ENCODE assay signal across 11 mouse cellular contexts in genomic region chr4:119275226-119275625, GRCm38 (mm10). TPM values are rescaled to one million over a fixed set of nuclear protein-coding genes. Genes with fewer than 3 reads are reported as not detected.
DNase-seq lines count a peak whose midpoint lies in the region; ATAC-seq and TF ChIP-seq lines count a peak whose summit lies in the region.
"Had no signal": no experiment of that assay in that cellular context is flagged by ENCODE, and none has a peak within 500 bp of the region (broad histone marks: within the 10 kb centered on the region; RNA-seq: fewer than 3 reads in every experiment).

No protein-coding gene starts in this region.

- no peaks in the 10 kb centered on the region for H3K4me1 ChIP-seq in kidney, embryonic 15.5 days
- no peaks in the 10 kb centered on the region for H3K4me1 ChIP-seq in intestine, postnatal 0 days (replicated peaks; ENCODE audit: control insufficient read depth, insufficient read depth, low read length)
- H3K4me1 ChIP-seq: midbrain, embryonic 13.5 days had no signal

- no peak for DNase-seq in kidney, postnatal 4 days
- peak; percentile 81 for DNase-seq in lung, postnatal 36 days
- no peak for DNase-seq in spleen, postnatal 4 days (ENCODE audit: low spot score in 2 of 2)
- DNase-seq in gastrocnemius, adult 8-10 months (ENCODE audit: low spot score in 2 of 2), result no peak
- DNase-seq: cerebellum, adult 11-12 months; thymus, adult 2 months had no signal

- no peaks in the 10 kb centered on the region for H3K27me3 ChIP-seq in kidney, embryonic 15.5 days
- no peaks in the 10 kb centered on the region for H3K27me3 ChIP-seq in intestine, postnatal 0 days (replicated peaks; ENCODE audit: control insufficient read depth, insufficient read depth, low read length)
- H3K27me3 ChIP-seq: midbrain, embryonic 13.5 days had no signal

- no peak for ATAC-seq in kidney, embryonic 15.5 days (replicated peaks; ENCODE audit: low FRiP score)
- peak; percentile 75 for ATAC-seq in common myeloid progenitor, adult 5-6 weeks (replicated peaks; ENCODE audit: low read depth, poor library complexity, severe bottlenecking)
- ATAC-seq in intestine, postnatal 0 days, result 0 out of 2 replicates have a peak, but pooled peaks have one; percentile 22
- ATAC-seq: midbrain, embryonic 13.5 days had no signal

- H3K9me3 ChIP-seq in kidney, embryonic 15.5 days (replicated peaks), result no peaks in the 10 kb centered on the region
- no peaks in the 10 kb centered on the region for H3K9me3 ChIP-seq in intestine, postnatal 0 days (ENCODE audit: control insufficient read depth)
- H3K9me3 ChIP-seq: midbrain, embryonic 13.5 days had no signal

- H3K4me2 ChIP-seq in kidney, embryonic 15.5 days, result no peak overlapping the region
- no peak overlapping the region for H3K4me2 ChIP-seq in intestine, postnatal 0 days (replicated peaks; ENCODE audit: low read depth)
- H3K4me2 ChIP-seq: midbrain, embryonic 13.5 days had no signal

- peaks cover 95% of the 10 kb centered on the region for H3K36me3 ChIP-seq in kidney, embryonic 15.5 days
- peaks cover 75% of the 10 kb centered on the region for H3K36me3 ChIP-seq in intestine, postnatal 0 days (ENCODE audit: control insufficient read depth, insufficient read depth)

- H3K4me3 ChIP-seq in kidney, embryonic 15.5 days (replicated peaks), result no peak overlapping the region
- no peak overlapping the region for H3K4me3 ChIP-seq in intestine, postnatal 0 days (ENCODE audit: low read depth, low read length)
- H3K4me3 ChIP-seq: midbrain, embryonic 13.5 days had no signal

- peak overlapping the region; percentile 59; the same call in 1 of the 2 replicates for H3K27ac ChIP-seq in kidney, embryonic 15.5 days
- peak overlapping the region; percentile 79 for H3K27ac ChIP-seq in intestine, postnatal 0 days (ENCODE audit: low read depth, low read length)
- H3K27ac ChIP-seq: midbrain, embryonic 13.5 days had no signal

- TF ChIP-seq CTCF in intestine, postnatal 0 days (IDR thresholded peaks at IDR 0.05; ENCODE audit: low read depth), result no peak

- no peak overlapping the region for H3K9ac ChIP-seq in kidney, embryonic 15.5 days
- H3K9ac ChIP-seq in intestine, postnatal 0 days (ENCODE audit: low read depth, low read length), result no peak overlapping the region
- H3K9ac ChIP-seq: midbrain, embryonic 13.5 days had no signal

- 81% methylated on average over 2 of the region's 2 CpGs for WGBS in kidney, embryonic 15.5 days
- 56% methylated on average over 2 of the region's 2 CpGs for WGBS in intestine, postnatal 0 days

RNA-seq across cellular contexts. Expression of gene Ybx1, which starts 19.2 kb away (rescaled TPM):
- polyA plus RNA-seq in kidney, embryonic 15.5 days (2015; fragmentation: Nextera tagmentation; extraction: Ambion mirVana), result 680 and 703 TPM in 2 replicates
- total RNA-seq in common myeloid progenitor, adult 5-6 weeks (2017), result 1,378 and 1,487 TPM in 2 replicates
- polyA plus RNA-seq in intestine, postnatal 0 days (2015; fragmentation: Nextera tagmentation; extraction: Ambion mirVana), result 530 and 553 TPM in 2 replicates
- total RNA-seq in gastrocnemius, adult 8-10 months (2022), result 100 to 1,000 TPM; 604 to 694 (median 660) TPM

RNA-seq across cellular contexts. Expression of gene Cldn19, which starts 20.0 kb away (rescaled TPM):
- 13.3 TPM in 2 replicates for polyA plus RNA-seq in kidney, embryonic 15.5 days (2015; fragmentation: Nextera tagmentation; extraction: Ambion mirVana)
- not detected in 2 replicates for total RNA-seq in common myeloid progenitor, adult 5-6 weeks (2017)
- polyA plus RNA-seq in intestine, postnatal 0 days (2015; fragmentation: Nextera tagmentation; extraction: Ambion mirVana), result 12.8 and 13.5 TPM in 2 replicates
- total RNA-seq in gastrocnemius, adult 8-10 months (2022), result 1 to 10 TPM in 2 of 4 experiments, under 1 TPM in 2; 0.46 to 1.1 (median 0.95) TPM
- total RNA-seq: neutrophil, adult 5-6 weeks had no signal

RNA-seq across cellular contexts. Expression of gene P3h1, which starts 42.5 kb away (rescaled TPM):
- polyA plus RNA-seq in kidney, embryonic 15.5 days (2015; fragmentation: Nextera tagmentation; extraction: Ambion mirVana), result 33.3 and 37.7 TPM in 2 replicates
- 5.1 and 11.5 TPM in 2 replicates for total RNA-seq in common myeloid progenitor, adult 5-6 weeks (2017)
- 12.2 and 13.0 TPM in 2 replicates for polyA plus RNA-seq in intestine, postnatal 0 days (2015; fragmentation: Nextera tagmentation; extraction: Ambion mirVana)
- total RNA-seq in gastrocnemius, adult 8-10 months (2022), result 10 to 100 TPM; 10.6 to 12.0 (median 11.1) TPM

RNA-seq across cellular contexts. Expression of gene AU022252, which starts 42.7 kb away (rescaled TPM):
- 35.4 and 35.6 TPM in 2 replicates for polyA plus RNA-seq in kidney, embryonic 15.5 days (2015; fragmentation: Nextera tagmentation; extraction: Ambion mirVana)
- total RNA-seq in common myeloid progenitor, adult 5-6 weeks (2017), result 6.9 and 14.6 TPM in 2 replicates
- 15.0 and 15.1 TPM in 2 replicates for polyA plus RNA-seq in intestine, postnatal 0 days (2015; fragmentation: Nextera tagmentation; extraction: Ambion mirVana)
- total RNA-seq in gastrocnemius, adult 8-10 months (2022), result 10 to 100 TPM; 29.7 to 35.6 (median 31.5) TPM

RNA-seq across cellular contexts. Expression of gene Ppih, which starts 45.1 kb away (rescaled TPM):
- 102 and 115 TPM in 2 replicates for polyA plus RNA-seq in kidney, embryonic 15.5 days (2015; fragmentation: Nextera tagmentation; extraction: Ambion mirVana)
- total RNA-seq in common myeloid progenitor, adult 5-6 weeks (2017), result 118 and 146 TPM in 2 replicates
- 40.9 and 47.9 TPM in 2 replicates for polyA plus RNA-seq in intestine, postnatal 0 days (2015; fragmentation: Nextera tagmentation; extraction: Ambion mirVana)
- 10 to 100 TPM in 1 of 4 experiments, 1 to 10 TPM in 3; 6.3 to 10.0 (median 7.4) TPM for total RNA-seq in gastrocnemius, adult 8-10 months (2022)
